Mouse (Mus musculus): ENCODE data around the gene Zfp599.
"Not testable (repeated sequence)": the region's sequence is repeated elsewhere in the genome, so short reads cannot be mapped to it uniquely, and the experiment has no call there.

- not testable (repeated sequence) for TF ChIP-seq POLR2A (IDR thresholded peaks at IDR 0.05; ENCODE audit: control insufficient read depth, extremely low read depth, insufficient read depth, low read length, poor library complexity); CTCF (IDR thresholded peaks at IDR 0.05; ENCODE audit: borderline replicate concordance, control insufficient read depth, extremely low read depth, insufficient read depth, low read length, poor library complexity)
These were observed 33.4 kb downstream of the Zfp599 start for GRCm38 (mm10) chr9:22226389-22226673.
